Mouse (Mus musculus): ENCODE measurements around the gene H1foo.
A peak's percentile ranks its signal among the peaks of the same experiment; 100 is the strongest.

The H1foo gene

DNA sequence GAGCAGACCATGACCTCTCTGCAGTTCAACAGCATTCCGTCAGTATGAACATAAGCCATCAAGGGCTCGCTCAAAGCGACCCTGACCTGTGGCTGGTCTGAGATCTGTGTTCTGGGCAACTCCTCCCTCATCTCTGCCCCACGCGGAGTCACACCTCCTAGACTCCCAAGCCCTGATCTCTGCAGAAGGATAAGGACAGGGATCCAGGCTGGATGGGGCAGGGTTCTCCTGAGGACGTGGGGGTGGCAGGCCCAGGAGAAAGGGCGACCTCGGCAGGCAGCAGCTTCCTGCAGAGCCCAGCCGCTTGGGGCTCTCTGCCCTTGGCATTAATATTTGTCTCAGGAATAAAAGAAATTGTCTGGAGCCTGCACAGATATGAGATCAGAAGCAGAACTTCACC lies 40.9 kb downstream of the H1foo start:
- DNase-seq (ENCODE audit: low read depth, low spot score): no peak

DNA sequence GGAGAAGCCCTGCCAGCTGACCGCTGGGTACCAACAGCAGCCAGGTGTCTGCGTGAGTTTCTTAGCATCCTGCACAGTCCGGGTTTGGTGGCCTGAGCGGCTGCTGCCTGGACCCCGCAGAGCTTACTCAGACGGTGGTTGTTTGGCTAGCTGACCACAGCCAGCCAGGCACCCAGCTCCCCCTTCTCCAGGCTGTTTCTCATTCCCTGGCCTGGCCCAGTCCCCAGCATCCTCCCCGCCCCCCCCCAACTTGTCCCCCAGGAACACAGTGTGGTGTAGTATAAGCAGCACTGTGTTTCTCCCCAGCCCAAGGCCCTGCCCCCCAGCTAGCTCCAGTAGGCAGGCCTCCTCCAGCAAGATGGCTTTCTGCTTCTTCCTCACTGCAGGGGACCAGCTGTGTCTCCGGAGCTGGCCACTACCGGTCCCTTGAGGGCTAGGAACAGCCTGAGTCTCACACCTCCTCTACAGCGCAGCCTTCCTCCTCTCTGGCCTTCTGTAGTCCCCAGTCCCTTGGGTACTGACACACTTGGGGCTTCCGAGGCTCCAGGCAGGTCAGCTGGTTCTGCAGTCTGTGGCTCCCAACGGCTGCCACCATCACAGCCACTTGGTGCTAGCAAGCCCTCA lies 41.8 kb downstream of the H1foo start:
- DNase-seq (ENCODE audit: low read depth, low spot score): no peak

DNA sequence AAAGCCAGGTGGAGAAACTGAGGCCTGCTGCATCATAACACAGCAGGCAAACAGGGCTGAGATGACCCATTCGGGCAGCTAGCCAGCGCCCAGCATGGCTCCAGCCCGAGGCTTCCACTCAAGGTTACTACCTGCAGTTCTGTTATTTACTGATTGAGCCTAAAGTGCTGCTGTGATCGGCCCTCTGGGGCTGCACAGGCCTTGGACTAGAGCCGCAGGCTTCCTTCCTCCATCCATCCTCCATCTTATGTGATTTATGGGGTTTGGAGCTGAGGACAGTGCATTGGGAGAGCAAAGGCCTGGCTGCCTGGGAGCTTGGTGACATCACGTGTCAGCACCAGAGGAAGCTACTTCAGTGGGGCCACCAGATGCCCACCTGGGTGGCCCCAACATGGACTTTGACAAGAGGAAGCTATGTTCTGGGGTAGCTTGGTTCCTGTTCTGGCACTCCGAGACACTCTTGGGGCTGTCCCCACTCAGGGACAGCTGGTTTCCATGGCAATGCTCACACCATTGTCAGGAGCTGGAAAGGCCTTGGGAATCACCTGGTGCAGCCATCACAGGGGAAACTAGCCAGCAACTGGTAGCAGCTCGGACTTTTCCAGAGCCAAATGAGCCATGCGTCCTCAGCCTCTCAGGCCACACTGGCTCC lies 42.5 kb downstream of the H1foo start:
- DNase-seq (ENCODE audit: low read depth, low spot score): no peak

GRCm38 (mm10) chr6:115989032-115989431 lies 44.3 kb downstream of the H1foo start:
- no peak for DNase-seq (ENCODE audit: low read depth, low spot score)

- no peak for DNase-seq (ENCODE audit: low read depth, low spot score)
These were observed 44.9 kb downstream of the H1foo start for GRCm38 (mm10) chr6:115989607-115990006.

GRCm38 (mm10) chr6:115990056-115990455 lies 45.3 kb downstream of the H1foo start:
- DNase-seq (ENCODE audit: low read depth, low spot score): no peak

DNA sequence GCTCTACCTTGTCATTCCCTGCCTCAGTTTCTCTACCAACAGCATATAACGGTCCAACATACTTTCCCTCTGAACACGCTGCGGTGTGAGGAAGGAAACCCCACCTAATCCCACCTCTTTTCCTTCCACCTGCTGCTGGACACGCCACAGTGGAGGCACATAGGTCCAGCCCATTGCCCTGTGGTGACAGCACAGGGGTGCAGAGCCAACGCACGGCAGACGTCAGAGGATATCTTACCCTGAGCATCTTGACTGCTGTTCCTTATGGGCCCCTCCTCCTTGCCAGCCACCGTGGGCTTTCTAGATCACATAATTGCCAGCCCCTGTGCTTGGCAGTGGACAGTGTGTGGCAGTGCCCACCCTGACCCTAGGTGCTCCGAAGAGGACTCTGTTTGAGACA lies 45.7 kb downstream of the H1foo start:
- no peak for DNase-seq (ENCODE audit: low read depth, low spot score)

- DNase-seq (ENCODE audit: low read depth, low spot score): no peak
These were observed 46.6 kb downstream of the H1foo start for GRCm38 (mm10) chr6:115991108-115991880.

GRCm38 (mm10) chr6:115991881-115992620 lies 47.3 kb downstream of the H1foo start:
- DNase-seq (ENCODE audit: low read depth, low spot score): no peak

DNA sequence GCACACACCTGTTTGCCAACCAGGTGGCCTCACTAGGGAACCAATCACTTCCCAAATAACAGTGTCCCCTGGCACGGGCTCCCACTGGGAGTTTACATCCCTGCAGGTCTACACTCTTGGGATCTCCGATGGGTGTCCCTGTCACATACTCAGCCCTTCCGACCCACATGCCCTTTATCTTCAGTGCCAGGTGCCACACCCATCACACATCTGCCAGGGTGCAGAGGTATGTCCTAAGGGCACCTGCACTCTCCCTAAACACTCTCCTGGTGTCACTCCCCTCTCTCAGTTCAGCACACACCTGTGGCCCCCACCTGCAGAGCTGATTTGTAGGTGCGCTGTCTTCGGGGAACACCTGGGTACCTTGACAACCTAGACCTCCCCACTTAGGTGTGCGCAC lies 48.2 kb downstream of the H1foo start:
- DNase-seq (ENCODE audit: low read depth, low spot score): no peak

DNA sequence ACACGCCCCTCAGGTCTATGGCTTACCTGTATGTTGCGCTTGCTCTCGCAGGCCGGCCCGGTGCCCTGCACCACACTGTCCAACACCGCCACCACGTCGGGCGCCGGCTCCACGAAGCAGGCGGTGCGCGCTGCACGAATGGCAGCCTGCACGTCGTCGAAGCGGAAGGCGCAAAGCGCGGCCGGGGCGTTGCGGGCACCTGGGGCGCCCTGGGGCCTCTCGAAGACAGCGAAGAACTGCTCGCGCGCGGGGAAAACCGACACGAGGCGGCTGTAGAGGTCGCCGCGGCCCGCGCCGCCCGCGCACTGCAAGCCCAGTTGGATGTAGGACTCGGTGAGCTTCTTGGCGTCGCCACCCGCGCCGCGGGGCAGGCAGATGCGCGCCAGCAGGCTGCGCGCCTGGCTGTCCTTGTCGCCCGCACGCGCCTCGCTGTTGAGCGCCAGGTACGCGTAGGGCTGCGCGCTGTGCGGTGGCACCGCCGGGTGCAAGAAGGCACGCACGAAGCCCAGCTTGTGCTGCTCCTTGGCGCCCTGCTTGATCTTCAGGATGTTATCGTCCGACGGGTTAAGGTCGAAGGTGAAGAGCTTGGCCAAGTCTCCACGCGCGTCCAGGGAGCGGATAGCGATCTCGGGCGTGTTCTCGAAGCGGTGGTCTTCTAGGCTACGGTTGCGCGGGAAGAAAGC lies 48.9 kb downstream of the H1foo start:
- no peak for DNase-seq (ENCODE audit: low read depth, low spot score)

DNA sequence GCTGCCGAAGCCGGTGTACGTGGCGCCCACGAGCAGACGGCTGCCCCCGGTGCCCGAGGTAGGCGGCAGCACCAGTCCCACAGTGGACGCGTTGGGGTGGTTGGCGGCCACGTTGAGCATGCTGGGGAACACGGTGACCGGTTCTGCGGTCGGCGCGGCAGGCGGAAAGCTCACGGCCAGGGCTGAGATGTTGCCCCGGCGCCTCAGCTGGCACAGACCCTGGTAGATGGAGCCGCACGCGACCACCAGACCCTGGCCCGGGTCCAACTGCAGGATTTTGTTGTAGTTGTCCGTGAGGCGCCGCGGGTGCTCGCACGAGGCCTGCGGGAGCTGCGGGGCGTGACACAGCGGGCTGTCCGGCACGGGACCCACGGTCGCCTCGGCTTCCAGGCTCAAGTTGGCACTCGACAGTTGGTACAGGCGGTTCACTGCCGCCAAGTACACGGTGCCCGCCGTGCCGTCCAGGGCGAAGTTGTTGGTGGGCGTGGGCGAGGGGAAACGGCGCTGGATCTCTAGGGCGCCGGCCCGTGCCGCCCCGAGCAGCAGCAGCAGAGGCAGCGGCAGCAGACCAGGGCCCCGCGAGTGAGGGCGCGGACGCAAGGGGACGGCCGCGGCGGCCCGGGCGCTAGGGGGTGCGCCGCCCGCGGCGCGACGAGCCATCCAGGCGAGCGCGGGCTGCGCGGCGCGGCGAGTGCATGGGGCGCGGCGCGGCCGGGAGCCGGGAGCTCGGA lies 49.6 kb downstream of the H1foo start:
- no peak for DNase-seq (ENCODE audit: low read depth, low spot score)

DNA sequence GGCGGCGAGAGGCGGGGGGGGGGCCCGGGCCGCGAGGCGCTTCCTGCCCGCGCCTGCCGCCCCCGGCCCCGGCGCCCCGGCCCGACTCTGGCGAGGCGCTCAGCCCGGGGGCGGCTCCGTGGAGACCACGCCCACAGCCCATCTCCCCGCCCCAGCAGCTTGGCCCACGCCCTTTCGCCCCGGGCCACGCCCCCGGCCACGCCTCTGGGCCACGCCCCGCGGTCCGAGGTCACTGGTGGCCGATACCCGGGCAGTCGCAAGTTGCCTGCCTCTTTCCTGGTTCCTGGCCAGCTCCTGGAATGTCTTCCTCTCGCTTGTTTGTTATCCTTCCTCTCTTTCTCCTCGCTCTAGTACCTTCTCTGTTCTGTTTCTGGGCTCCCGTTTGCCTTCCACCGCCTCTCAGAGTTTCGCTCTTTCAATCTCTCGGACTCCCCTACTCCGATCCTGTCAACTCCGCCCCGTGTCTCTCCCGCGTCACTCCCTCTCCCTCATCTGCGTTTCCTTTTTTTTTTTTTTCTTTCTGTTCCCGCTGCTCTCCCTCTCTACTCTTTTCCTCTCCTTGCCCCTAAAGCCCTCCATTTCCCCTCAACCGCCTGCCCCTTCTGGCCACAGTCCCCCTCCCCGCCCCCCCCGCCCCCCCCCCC lies 50.3 kb downstream of the H1foo start, which contains the start of gene Plxnd1:
TSS of gene Plxnd1 (minus strand) at position 129 of the 644 bp plus-strand sequence.
- peak; percentile 78 for DNase-seq (ENCODE audit: low read depth, low spot score)

DNA sequence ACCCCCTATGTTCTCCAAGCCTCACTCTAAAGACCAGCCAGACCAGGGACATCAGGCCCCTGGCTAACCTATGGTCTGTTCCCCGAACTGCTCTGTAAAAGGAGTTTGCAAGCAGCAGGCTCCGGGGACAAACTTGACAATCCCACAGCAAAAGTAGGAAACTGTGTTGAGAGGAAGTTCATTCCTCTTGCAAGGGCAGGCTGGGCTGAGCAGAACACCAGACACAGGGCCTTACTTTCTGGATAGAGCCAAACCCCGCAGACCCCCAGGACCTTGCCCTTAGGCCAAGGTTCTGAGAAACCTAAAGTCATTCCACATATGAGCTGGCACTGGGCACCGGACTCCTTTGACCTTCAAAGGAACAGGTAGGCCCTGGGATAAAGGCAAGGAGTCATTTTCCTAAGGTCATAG lies 50.8 kb downstream of the H1foo start:
- no peak for DNase-seq (ENCODE audit: low read depth, low spot score)

DNA sequence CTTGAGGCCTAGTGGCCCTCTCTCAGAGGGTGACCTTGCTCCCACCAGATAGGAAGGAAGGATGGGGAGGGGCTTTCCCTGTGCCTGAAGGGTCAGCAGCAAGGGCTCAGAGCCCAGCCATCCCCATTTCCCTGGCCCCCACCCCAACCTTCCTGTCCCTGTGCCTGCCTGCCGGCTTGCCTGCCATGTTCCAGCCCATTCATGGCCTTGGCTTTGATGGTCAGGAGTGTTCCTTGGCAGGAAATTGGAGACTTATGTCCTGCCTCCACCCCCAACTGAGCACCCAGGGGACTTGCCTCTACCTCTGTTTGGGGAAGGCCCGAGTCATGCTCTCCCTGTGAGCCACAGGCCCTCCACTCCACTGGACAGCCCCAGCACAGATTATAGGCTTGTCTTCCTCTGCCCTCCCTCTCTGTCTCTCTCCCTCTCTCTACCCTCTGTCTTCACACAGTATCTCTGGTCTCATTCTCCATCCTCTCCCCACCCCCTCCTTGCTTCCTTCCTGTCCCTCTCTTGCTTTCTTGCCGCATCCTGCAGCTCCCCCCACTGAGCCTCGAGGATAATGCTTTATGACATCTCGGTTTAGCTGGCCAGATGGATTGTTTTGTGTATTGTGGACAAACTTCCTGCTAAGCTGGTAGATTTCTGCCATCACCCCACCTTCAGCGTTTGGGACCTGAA lies 51.6 kb downstream of the H1foo start:
- DNase-seq (ENCODE audit: low read depth, low spot score): no peak

DNA sequence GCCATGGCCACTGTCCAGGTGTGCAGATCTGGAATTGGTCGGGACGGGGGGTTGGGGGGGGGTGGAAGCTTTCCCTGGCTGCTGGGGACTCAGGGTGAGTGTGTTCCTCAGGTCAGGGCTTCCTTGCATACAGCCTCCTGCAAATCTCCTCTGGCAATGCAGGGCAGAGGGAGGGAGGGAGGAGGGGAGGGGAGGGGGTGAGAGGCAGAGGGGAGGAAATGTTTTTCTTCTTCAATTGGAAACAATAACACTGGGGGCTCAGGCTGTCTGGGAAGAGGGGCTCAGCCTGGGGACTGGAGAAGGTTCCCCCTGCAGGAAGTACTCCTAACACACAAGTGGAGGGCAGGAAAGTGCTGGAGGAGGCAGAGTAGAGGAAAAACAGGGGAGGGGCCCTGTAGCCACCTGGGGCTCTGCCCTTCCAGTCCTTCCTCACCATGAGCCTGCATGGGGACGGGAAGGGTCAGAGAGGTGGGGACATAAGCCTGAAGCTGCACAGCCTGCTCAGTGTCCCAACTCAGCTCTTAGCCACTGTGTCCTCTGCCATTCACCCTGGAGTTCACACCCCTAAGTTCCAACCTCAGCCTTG lies 53.1 kb downstream of the H1foo start:
- no peak for DNase-seq (ENCODE audit: low read depth, low spot score)

DNA sequence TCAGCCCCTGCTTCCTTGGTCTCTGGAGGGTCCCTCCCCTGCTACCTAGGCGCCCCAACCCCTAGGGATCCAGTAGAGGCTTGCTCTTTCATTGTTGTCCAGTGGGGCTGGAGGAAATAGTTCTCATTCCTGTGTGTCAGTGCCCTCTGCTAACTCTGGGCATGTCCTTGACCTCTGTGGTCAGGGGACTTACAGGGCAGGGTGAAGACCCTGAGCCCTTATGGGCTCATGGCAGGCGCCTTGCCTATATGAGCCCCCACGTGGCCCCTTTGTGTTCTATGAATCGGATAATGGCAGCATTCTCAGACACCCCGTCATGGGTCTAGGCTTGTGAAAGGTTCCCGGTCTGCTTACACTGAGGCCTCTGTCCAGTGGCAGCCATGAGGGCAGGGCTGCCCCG lies 54.0 kb downstream of the H1foo start:
- DNase-seq (ENCODE audit: low read depth, low spot score): no peak

- DNase-seq (ENCODE audit: low read depth, low spot score): no peak
These were observed 54.5 kb downstream of the H1foo start for GRCm38 (mm10) chr6:115999227-115999626.
